Mouse (Mus musculus) urinary bladder, postnatal 4 days (tissue): ENCODE results near the gene Elfn1.
A peak's percentile ranks its signal among the peaks of the same experiment; 100 is the strongest.

Source experiments
- DNase-seq, 2 experiments: peaks; one replicate each; pipeline ENCODE4 v3.0.0; 2021 to 2022; ENCODE audit warnings: low spot score in 2 of 2

Gene Elfn1

DNA sequence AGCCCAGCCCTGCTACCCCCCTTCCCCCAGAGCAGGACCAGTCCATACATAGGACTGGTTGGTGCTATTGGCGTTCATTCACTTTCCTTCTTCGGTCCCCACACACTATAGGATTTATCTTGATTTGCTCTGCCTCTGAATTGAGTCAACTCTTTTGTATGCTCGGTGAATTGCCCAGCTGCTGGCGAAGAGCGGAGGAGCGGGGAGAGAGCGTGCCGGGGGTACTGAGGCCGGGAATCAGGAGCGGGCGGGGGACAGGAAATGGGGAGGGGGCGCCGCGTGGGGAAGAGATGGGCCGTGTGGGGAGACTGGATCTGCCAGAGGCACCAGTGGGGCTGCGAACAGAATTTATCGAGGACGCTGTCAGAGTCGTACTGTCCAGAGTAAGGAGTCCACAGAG is 3.8 kb downstream of the Elfn1 start:
- no peak for DNase-seq

DNA sequence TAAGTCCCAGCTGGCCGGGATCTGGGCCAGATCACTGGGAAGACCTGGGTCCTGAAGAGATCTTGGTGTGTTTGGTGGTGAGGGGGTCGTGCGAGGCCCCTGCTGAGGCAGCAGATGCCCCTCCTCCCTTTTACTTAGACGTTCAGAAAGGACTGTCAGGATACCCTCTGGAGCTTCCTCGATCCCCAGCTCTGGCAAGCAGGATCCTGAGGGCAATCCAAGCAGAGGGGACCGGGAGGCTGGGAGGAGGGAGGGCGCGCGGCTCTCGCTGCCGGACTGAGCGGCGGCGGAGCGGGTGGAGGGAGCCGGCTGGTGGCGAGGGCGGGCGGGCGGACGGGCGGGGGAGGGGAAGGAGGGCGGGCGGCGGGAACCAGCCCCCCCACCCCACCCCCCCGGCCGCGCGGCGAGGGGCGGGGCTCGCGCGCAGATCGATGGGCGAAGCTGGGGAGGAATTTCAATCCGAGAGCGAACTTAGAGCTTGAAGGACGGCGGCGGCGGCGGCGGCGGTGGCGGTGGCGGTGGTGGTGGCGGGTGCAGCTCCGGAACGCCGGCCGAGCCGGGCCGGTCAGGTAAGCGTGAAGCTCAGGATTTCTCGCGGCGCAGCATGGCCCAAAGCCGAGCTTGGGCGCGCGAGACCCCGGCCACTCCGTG is 4.5 kb downstream of the Elfn1 start:
- no peak for DNase-seq

DNA sequence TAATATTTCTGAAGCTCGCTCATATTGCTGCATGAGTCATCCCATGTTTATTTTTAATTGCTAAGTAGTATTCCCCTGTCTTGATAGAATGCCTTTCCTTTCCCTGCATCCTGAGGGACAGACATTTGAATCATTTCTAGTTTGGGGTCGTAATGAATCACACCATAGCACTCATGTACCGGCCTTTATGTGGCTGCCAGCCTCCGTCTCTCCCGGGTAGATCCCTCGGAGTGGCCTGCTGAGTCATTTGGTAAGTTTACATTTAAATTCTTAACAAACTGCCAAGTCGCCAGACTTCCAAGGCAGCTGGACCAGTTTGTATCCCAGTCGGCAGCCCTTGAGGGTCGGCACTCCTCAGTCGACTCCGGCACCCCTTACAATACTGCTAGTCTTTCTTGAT is 13.9 kb downstream of the Elfn1 start:
- no peak for DNase-seq

DNA sequence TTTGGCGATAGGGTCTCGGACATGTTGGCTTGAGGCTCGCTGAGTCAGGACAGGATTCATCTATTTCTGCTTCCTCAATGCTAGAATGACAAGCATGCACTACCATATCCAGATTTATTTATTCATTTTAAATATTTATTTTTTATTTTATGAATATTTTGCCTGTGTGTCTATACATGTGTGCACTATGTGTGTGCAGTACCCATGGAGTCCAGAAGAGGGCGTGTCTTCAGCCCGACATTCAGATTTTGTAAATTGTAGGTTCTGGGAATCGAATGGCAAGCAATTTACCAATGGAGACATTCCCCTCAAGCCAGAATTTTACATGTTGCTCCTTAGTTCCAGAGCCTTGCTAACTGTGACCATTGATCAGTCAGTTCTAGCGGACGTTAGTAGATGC is 16.1 kb downstream of the Elfn1 start:
- no peak for DNase-seq

DNA sequence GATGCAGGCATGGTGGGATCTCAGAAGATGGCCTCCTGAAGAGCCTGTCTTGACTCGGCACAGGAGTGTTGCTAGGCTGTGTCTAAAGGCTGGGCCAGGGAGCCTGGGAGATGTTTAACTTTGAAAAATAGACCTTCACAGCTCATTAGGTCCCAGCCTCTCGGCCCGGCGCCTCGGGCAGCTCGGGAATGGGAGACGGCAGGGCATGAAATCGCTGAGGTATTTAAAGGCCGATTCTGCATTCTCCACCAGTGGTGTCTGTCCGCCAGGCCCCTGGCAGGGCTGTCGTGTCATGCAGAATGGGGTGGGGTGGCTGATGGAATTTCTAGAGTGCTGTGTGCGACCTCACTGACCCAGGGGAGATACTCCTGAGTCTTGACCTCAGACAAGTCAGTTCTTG is 22.4 kb downstream of the Elfn1 start:
- DNase-seq: no peak

DNA sequence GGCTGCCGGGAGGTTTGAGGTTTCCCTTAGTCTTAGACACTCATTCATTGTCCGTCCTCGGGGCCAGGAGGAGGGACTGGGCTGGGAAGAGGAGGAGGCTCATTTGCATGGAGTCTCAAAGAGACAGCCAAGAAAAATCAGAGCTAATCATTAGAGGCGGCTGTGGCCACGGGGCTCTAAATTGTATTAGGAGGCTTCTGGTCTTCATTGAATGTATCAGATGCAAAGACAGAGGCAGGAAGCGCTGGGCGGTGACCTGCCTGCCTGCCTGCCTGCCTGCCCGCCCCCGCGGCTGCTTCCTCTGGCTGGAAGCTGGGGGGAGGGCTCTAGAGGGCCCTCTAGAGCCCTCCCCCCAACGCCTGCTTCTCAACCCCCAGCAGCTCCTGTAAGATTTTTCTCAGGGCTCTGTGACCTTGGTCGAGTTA is 23.2 kb downstream of the Elfn1 start:
- no peak for DNase-seq

DNA sequence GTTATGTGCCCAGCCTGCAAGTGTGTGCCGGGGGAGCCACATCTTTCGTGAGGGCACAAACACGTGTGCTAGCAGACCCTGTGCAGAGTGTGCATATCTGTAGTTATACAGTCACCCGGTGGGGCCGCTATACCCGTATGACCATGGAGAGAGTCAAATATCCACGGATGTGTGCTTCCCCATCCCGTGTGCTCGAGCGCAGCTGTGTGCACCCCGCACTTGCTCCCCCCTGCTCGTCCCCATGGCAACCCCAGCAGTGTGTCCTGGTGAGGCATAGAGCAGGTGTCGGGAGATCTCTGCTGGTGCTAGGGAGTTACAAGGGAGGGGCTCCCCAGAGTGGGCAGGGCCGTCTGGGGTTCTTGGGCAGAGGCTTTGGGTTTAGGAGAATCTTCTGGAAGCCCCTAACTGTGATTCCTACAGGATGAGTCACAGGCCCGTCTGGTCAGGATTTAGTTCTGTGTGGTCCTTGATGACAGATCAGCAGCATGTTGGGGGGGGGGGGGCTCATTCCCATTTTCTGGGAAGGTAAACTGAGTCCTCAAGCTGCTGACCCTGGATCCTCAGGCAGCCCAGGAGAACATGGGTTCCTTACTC is 24.3 kb downstream of the Elfn1 start:
- no peak for DNase-seq

DNA sequence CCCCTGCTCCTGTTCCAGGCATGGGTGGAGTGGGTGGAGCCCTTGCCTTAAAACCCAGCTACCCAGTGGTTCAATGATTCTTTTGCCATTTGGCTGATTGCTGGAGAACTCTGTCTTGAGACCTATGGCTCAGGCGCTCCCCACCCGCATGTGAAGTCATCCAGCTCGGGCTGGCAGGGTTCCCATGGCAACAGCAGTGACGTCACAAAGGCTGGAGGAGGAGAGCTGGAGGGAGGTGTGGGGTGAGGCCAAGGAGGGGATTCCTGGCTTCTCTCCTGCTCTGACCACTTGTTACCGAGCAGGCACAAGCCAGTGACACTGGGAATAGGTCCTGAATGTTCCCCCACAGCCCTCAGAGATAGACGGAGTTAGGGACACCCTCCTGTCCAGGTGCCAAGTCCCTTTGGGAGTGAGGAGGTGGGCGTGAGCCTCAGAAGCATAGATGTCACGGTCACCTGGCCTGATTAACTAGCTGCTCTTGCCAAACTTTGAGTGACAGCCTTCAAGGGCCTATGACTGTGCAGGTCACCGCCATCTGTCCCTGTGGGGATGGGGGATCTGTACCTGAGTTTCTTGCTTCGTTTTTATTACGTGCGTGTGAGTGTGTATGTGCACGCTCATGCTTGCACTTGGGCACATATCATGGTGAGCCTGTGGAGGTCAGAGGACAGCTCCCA is 25.0 kb downstream of the Elfn1 start:
- DNase-seq: peak; percentile 58 to 85

DNA sequence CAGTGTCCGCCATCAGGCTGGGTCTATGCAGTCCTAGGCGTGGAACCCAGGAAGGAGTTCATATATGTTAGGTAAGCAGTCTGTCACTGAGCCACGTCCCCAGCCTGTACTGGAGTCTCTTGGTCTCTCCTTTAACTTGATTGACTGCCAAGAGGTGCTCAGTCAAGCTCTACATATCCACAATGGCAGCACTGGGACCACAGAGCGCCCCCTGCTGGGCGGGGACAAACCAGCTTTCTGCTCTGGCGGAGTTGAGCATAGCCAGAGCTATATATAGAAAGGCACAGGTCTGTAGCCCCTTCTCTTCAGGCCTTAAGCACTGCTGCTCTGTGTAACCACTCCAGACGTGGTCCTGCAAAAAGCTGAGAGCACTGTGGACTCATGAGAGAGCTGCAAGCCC is 25.7 kb downstream of the Elfn1 start:
- DNase-seq: no peak

DNA sequence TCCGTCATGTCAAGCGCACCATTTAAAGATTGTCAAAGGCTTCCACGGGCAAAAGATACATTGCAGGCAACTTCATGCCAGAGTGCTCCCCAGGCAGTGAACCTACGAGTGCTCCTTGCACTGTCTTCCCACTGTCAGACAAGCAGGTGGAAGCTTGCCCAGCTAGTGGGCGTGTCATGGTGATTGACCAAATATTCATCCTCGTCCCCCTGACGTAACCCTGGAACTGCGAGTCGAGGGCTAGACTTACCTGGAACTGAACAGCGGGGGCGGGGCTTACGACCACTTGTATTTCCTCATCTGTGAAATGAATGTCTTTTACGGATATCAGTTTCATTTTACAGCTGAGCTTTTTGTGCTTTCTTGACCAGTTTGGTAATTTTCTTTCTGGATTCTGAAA is 28.7 kb downstream of the Elfn1 start:
- no peak for DNase-seq

DNA sequence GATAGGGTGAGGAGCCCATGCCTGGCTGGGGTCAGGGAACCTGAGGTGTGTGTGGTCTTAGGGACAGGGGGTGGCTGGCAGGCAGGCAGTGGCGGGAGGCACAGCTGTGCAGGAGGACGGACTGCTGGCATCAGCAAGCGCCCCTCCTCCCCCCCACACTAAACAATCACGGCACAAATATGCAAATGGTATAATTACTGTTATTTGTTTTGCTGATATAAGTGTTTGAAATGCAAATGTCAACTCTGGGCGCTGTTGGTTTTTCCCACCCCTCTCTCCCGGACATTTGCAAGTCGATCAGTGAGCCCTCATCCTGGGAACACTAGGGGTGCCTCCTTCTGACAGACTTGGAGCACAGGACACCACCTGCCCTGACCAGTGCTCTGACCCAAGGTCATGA is 37.0 kb downstream of the Elfn1 start:
- DNase-seq: no peak

DNA sequence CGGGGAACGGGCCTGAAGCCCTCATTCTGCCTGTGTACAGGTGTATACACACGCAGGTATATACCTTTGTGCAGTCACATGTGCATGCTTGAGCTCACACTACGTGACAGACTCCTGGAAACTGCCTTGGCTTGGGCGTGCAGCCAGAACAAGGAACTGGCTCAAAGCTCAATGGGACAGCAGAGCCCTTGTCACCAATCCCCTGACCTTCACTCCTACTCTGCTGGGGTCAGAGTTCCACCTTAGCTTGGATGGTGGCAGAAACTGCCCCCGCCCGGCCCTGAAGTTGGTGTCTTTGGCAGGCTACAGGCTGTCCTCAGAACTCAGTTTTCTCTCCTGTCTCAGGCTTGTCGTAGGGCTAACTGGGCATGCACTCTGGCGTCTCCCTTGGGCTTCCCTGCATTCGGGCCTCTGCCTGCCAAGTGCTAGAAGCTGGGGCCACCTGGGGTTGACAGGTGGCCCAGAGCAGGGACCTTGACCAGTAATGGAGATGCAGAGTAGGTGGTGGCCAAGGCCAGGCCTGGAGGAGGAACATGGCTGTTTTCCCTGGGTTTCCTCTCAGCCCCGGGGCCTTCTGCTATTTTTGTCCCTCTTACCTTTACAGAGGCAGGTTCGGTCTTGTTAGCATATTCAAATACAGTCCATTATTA is 38.1 kb downstream of the Elfn1 start:
- DNase-seq: no peak

DNA sequence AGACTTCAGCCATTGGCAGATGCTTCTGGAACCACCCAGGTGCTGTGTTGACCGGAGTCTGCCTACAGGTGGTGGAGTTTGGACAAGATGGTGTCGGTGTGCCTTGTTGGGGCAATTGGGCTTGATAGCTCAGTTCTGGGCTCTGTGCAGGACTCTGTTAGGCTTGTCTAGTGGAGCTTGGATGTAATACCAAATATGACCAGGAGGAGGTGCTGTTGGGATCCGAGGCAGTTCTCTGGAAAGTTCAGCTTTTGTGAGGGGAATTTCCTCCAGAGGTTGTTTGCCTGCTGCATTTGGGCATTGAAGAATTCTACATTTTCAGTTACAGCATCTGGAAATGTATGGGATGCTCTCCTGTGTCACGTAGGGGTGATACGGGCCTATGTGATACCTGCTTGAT is 39.7 kb downstream of the Elfn1 start:
- no peak for DNase-seq

DNA sequence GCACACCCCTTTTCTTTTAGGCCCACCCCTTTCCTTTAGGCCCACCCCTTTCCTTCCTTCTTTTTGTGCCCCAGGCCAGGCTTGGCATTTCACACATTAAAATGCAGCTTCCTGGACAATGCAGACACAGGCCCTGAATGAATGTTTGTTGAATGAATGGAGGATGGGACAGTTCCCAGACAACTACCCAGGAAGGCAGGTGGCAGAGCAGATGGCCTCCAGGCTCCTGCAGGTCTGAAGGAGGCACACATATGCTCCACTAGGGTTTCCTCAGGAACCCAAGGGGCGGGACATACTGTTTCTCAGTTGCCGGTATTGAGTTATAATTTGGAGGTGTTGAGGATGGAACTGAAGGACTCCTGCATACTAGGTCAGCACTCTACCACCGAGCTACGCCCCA is 40.8 kb downstream of the Elfn1 start:
- no peak for DNase-seq

DNA sequence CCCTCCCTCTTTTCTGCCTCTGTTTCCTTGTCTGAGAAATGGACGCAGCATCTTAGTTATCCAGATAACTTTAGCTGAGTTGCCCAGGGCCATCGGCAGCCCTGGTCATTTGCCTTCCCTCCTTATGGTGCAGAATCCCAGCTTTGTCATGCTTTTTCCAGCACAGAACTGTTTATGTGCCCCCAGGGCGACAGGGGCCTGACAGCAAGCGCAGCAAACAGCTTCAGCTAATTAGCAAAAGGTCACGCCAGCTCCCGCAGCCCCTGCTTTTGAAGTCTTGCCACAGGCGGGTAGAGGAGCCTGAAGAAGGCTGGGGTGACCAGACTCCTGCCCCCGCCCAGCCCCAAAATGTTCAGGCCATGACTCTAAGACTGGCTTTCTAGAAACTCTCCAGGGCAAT is 41.6 kb downstream of the Elfn1 start:
- no peak for DNase-seq

DNA sequence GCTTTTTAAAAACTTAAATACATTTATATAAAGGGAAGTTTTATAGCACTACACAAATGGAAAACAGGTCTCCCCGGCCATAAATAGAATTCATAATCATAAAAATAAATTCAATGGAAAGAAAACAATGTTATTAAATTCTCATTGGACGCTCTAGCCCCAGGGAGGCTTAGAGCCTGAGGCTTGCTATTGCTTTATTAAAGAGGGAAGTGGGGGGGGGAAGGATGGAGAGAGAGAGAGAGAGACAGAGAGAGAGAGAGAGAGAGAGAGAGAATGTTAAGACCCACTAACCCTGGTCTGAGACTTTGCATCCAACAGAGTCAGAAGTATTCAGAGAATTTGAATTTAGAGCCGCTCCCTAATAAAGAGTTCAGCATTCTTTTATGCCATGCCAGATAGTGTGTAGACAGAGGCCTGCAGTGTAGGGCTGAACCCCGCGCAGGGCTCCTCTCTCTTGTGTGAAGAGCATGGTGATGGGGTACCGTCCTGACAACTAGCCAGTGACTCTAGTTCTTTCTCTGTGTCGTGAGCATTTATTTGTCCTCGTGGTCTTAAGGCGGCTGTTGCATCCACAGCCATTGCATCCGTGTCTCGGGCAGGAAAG is 42.3 kb downstream of the Elfn1 start:
- no peak for DNase-seq

DNA sequence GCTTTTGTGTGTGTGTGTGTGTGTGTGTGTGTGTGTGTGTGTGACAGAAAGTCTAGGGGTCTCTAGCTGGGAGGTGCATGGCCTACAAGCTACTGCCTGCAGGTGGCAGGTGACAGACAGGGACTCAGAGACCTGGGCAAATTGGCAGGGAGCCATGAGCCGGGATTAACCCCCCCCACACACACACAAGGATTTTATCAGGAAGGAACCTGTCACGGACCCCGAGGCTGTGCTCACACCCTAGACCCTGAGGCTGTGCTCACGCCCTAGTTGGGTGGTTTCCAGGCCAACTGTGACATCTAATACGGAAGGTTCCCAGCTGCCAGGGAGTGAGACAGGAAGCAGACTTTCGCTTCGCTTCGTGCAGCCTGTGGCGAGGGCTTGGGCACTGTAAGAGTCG is 49.1 kb downstream of the Elfn1 start:
- DNase-seq: peak in 1 of 2 experiments; percentile 49

DNA sequence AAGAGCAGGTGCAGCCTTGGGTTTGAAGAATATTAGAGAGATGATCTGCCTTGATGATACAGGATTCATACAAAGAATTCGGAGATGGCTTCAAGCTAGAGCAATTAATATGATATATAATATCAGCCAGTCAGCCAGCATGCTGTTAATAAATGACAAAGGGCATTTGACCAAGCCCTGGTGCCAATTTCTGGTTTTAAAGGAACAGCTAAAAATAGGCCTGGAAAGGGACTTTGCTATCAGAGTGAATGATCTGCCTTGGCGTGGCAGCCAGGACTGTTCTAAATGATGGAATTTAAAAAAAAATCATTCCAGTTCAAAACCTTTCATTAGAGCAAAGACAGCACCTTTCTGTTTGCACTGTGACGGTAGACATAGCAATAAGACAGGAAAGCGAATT is 52.0 kb downstream of the Elfn1 start:
- DNase-seq: no peak

DNA sequence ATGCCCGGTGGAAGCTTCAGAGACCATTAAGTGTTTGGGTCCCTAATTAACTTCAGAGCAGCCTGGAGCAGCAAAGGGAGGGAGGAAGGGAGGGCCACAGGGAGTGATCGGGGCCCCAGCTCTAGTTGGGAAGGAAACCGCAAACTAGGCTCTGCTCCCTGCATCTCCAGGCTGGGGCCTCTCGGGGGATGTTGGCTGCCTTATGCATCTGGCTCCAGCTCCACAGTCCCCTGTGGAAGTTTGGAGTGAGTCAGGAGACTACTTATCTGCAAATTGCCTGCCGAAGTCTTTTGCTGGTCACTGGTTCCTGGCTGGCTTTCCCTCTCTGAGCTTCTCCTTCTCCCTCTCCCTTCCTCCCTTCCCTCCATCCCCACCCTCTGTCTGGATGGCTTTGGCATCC is 56.6 kb downstream of the Elfn1 start:
- DNase-seq: peak in 1 of 2 experiments; percentile 48

DNA sequence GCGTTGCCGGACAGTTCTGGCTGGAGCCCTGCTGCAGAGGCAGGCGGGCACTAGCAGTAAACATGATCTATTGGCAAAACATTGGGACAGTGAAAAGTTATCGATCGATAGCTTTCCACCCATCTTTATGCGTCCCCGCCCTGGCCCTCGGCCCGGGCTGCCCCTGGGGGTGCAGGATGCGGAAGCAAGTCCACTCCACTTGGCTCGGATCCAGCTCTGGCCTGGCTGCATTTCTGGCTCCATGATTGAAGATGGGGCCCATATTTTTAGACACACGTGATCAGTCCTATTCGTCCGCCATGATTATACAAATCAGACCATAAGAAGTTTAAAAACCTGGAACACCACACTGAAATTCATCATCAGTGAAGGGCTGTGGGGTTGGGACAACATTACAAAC is 57.9 kb downstream of the Elfn1 start:
- no peak for DNase-seq

DNA sequence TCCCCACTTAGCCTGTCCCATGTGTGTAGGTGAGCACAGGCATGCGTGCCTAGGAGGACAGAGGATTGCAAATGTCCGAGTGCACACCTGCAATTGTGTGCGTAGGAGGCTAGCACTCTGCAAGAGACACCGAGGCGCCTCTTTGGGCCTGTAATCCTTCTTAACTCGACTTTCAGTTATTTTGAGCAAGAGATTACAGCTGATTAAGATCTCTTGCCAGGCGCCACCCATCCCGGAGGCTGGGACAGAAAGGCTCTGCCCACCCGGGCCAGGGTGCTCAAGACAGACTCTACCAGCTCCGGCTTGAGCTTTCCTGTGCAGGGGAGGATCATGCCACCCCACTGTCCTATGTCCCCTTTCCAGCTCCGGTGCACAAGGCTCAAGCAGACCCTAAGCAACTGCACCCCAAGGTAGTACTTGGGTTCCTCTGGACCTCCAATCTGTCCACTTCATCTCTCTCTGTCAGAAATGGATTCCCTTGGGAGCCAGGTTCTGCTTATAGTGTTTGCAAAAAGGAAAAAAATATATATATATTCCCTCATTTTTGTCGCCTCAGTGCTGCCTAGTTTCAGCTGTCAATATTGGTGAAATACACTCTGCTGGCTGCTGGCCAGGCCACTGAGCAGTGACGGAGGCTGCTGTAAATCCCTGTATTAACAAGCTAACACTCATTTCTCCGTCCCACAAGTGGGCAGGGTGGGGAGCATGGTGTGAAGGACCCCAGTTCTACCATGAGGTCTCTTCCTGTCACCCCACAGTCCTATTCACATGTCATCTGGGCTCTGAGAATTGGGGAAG is 61.6 kb downstream of the Elfn1 start:
- no peak for DNase-seq

DNA sequence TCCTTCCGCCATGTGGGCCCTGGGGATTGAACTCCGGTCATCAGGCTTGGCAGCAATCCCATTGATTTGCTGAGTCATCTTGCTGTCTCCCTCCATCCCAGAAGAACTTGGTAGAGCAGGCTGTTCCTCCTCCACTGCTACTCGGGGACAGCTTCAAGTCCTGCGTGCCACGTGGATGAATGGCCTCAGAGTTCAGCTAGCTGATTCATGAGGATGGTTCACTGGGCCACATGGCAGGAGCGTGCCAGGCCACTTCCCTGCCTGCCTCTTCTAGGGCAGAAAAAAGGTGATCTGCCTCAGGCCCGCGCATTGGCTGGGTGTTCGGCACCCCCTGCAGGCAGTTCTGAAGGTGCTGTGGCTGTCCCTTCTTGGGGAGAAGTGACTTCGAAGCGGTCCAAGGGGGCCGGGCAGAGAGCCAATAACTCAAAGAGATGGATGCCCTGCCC is 62.5 kb downstream of the Elfn1 start:
- DNase-seq: no peak
